Mouse (Mus musculus) layer of hippocampus, adult 8-10 months (tissue): ENCODE measurements at regions not wholly inside any gene's neighbourhood (a gene's known extent, or its start where the extent isn't known, plus 50 kb on each side); places are given as distances from the start of the nearest gene placed in this dataset.

ENCODE experiments used
- DNase-seq, 2 experiments: peaks; one replicate each; pipeline ENCODE4 v3.0.0; 2022; ENCODE audit warnings: low spot score in 2 of 2

DNA sequence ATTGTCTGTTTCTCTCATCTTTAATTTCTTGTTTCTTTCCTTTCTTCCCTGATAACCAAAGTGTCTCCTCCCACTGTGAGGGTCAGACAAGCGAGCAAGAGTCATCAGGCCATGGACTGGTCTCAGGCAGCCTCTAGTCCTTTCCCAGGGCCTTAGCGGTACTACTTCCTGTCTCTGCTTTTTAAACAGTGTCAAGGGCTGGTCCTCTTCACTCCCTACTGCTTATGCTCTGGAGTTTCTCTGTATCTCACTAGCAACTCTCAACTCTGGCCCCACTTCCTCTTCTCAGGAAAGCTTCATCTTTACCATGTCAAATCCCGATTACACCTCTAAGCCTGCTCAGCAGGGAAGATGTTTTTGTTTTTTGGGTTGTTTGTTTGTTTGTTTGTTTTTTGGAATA, 124.1 kb downstream of the Pten start:
- DNase-seq, result no peak

DNA sequence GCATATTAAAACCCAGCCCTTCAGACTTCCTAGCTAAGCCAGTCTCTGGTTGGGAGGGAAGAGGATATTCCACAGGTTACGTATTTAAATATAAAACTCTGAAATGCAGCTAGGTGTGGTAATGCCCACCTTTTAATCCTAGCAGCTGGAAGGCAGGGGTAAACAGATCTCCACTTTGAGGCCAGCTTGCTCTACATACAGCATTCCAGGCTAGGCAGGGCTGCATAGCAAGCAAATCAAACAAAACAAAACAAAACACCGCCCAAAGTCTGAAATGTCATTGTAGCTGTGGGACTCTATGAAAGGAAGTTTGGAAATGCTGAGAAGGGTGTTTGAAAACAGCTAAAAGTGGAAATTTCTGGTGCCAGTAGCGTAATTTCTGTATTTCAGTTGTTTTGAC, 127.0 kb downstream of the Pten start:
- DNase-seq, result no peak

DNA sequence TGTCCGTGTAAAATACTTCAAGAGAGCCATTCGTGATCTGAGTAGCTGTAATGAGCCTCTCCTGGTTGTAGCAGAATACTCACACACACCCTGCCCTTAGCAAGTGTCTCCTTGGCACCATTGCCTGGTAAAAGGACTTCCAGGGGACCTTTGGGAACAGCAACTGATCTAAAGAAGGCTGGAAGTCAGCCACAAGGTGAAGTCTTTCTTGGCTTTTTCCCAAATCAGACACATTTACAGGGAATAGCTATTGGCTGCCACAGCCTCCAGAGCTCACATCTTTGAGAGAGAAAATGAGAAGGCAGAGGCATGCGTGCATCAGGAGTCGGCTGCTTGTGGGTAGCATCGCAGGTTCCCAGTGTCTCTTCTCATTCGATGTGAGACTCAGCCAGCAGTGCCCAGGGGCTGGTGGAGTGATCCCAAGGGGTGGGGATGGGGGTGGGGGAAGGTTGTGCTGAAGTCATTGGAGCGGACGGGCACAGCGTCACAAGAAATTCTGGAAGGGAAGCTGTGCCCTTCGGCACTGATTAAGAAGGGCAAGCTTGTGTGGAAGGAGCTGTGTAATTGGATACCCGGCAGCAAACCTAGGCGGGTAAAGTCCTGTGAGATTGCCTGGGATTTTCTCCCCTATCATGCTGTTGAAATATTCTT, 128.3 kb downstream of the Pten start:
- DNase-seq, result no peak

DNA sequence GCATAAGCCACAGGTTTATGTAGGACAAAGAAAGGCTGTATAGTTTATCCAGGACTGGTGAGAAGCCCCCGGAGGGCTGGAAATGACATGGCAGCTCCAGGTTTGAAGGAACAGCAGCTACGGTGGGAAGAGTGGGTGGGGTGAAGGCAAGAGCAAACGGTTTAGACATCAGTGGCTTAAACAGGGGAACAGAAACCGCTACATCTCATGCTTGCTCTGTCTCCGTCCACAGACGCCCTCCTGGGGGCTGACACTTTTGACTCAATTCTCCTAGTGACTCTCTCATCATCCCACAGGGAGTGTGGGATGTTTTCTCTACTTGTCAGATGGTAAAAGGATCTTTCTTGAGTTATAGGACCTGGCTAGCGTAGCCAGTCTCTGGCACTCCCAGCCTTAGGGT, 129.9 kb downstream of the Pten start:
- no peak for DNase-seq

DNA sequence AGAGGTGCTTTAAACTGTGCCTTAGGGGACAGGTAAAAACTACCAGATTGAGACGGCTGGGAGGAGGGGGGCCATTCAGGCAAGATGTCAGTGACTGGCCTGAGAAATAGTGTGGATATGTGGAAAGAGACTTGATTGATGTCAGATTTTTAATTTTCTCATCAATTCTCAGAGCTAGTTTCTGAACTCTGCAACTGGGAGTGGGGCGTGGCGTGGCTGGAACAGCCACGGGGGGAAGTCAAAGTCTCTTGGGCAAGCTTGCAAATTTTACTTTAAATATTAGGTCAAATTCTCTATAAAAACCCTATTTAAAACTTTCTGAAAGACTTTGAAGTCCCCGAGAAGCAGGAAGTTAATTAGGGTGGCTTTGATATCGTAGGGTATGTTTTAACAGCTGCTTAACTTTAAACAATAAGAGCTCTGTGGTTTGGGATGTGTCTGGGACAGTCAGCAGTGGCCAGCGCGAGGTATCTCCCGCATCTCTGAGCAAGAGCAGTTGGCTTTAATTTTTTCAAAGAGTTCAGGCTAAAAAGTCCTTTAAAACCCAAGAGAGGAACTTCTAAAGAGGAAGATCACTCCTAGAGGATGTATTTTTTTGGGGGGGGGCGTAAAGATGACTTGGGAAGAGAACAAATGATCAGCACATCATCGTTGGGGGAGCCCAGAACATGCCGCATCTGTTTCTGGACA, 131.5 kb downstream of the Pten start:
- DNase-seq, result no peak

DNA sequence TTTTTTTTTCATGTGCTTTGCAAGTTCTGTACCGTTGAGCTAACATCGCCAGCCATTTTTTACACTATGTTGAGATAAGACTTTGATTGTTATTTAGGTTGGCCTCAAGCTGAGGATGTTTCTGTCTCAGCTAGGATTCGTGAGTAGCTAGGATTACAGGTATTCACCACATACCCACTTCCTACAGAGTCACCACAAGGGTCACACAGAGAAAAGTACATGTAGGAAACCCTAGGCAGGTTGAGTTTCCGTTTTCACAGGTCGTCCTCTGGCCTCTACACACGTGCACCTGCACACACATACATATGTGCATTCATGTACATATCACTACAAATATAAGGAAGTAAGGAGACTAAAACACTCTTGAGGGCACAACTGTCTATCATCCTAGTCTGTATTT, 133.5 kb downstream of the Pten start:
- no peak for DNase-seq

DNA sequence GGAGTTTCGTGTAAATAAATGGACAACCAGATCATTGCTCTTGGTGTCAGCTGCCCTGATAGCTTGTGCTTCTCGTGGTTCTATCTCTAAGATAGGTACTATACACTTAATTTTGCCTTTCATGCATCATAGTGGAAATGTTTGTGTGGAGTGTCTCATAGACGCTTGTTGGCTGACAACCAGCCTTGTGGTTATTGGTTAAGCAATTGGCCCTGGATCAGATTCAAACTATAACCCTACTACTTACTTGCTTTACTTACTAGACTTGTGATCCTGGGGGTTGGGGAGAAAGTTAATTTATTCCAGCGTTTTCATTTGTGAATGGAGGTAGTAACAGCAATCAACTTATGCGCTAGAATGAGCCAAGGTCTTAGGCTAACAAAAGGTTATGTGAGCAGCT, 135.2 kb downstream of the Pten start:
- no peak for DNase-seq

DNA sequence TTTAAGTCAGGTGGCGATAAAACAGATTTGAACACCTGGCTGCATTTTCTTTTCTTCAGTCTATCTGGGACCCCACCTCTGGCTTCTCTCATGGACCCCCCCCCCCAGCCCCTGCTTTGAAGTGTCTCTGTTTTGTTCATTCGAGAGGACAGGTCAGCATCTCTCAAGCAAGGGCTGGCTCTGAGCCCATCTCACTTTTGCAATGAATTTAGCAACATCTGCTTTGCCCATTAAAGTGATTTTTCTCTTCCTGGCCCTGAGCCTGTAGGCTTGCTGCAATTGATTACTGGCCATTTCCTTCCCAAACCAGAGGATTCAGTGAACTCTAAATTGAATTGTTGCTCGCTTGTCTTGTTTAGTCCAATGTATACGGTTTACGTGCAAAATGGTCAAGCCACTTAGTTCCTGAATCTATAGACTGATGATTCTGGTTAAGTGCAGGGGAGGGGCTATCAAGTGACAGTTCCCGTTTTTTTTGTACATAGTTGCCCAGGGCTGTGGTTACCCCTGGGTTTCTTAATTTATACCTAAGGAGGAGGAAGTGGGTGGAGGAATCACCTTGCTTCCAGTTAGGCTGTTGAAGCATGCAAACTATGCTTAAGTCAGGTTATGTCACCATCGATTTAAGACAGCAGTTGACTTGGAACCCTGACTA, 146.3 kb downstream of the Pten start:
- DNase-seq, result no peak

DNA sequence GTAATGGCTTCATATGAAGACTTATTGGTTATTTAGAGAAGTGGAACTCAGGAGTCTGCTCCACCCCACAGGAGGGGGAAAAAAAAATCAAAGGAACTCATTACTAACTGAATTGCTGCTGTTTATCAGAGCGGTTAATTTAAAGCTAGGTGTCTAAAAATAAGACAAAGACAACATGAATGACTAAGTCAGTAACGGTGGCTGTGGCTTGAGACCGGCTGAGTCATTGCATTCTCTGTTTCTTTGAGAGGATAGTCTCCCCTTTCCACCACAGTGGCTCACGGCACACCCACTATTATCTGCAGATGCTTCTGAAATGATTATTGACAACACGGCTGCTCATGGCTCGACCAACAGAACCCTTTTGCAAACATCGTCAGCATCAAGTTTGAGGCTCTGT, 147.2 kb downstream of the Pten start:
- DNase-seq, result no peak

DNA sequence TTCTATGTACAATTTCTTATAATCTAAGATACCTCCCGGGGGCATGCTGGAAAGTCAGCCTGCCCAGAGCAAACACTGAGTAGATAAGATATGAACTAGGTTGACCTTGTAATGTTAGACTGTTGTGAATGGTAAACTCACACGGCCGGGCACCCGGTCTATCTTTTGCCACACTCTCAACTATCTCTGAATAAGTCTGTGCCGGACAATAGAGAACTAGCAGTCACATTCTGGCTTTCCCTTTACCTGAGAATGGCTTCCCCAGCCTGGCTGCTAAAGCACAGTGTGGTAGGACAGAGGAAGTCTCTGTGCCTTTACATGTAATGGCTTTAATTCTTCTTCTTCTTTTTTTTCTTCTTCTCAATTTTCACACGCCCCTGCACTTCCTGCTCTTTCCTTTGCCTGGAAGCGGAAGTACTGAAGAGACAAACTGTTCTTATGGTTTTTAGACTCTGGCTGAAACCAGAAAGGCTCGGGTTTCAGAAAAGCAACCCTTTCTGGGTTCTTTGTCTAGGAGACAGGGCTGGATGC, 148.7 kb downstream of the Pten start:
- no peak for DNase-seq

DNA sequence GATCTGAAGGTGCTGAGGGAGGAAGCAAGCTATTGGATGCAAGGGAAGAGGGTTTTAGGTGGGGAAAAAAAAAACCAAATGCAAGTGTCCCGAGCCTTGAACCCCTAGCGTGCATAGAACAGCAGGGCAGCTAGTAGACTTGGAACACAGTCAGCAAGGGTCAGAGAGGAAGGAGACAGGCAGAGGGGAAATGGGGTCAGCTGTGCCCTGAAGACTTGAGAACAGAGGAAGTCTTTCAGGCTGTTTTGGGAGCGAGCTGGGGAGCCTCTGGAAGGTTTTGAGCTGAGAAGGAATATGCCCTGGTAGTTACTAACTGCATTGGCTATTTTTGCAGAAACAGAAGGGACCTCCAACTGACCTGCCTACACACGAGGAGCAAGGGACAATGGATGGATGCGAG, 149.5 kb downstream of the Pten start:
- no peak for DNase-seq

DNA sequence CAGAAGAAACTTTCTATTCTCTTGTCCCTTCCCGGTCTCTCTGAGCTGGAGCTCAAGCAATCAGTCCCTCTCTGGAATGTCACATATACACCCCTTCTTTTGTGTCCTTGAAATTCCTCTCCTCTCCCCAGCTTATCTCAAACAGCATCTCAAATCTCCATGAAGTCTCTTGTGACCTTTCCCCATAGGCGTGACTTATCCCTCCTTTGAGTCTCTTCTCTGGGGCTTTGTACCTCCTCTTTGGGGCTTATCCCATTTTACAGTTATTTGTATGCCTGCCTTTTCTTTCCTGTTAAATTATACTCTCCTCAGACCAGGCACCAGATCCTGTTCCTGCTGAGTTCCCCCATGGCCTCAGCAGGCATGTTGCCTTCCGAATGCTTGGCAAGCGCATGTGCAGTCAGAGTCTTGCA, 152.8 kb downstream of the Pten start:
- no peak for DNase-seq

DNA sequence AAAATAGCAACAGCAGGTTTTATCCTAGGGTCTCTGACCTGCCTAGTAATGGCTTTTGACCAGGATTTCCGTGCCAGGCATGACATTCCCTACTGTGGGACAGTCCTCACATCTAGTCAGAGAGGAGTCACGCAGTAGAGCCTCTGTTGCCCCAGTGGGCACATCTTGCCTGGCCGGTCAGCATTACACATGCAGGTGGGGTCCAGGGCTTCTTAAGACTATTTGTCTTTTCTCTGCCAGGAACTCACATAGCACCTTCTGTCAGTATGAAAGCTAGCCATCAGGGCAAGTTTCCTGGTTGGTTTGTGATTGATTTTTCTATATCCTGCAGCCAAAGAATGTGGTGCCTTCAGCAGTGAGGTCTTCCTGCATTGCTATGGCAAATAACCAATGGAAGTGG, 155.0 kb downstream of the Pten start:
- no peak for DNase-seq

DNA sequence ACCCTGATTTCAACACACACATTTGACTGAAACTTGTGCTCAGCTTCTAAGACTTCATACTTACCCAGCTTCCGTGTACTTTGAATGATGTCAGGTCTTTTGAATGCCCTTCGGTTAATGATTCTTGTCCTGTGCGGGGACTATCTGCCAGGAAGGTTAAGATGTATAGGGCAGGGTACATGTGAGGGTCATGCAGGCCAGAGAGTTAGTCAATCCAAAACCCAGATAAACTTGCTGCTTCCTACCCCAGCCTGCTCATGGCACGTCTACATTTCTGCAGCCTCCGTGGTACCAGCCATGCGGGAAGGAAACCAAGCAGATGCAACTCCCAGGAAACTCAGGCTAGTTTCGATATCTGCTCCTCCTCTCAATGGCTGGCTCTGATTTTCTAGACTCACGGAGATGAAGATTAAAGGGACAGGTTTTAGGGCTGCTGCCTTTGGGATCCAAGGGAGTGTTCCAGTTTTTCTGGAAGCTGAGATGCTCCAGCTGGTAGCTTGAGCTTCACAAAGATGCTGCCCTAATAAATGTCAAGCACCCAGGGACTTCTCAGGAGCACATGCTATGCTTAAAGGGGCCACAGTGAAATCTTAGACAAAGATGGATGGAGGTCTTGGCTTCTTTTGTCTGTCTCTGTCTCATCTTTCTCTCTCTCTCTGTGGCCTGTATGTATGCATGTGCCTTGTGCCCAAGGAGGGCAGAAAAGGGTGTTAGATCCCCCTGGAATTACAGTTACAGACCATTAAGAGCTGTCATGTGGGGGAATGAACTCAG, 159.4 kb downstream of the Pten start:
- DNase-seq, result no peak

DNA sequence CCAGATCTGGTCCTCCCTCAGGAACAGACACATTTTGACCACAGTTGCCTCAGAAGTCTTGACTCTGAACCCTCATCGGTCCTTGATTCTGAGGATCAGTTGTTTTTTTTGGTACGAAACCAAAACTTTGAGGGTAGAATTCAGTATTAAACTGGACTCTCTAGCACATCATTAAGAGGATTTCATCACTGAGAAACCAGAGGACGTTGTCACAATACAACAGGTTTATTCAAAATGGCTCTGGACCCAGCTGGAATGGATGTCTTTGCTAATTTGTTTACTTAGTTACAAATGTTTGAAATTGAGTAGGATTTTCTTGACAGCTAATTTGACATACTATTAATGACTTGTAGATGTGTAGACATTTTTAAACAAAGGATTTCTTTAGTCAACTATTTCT, 163.7 kb downstream of the Pten start:
- DNase-seq, result no peak

DNA sequence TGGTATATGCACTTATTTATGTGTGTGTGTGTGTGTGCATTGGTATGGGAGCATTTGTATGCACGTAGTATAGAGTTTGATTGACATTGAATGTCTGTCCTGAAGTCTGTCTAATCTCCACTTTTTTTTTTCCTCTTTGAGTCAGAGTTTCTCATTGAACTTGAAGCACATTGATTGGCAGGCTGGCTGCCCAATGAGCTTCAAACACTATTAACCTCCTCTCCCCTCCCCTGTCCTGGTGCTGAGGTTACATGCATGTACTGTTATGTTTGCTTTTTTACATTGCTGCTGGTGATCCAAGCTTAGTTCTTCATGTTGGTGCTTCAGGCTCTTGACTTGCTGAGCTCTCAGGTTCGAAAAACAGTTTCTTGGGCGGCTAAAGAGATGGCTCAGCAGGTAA, 166.6 kb downstream of the Pten start:
- no peak for DNase-seq

DNA sequence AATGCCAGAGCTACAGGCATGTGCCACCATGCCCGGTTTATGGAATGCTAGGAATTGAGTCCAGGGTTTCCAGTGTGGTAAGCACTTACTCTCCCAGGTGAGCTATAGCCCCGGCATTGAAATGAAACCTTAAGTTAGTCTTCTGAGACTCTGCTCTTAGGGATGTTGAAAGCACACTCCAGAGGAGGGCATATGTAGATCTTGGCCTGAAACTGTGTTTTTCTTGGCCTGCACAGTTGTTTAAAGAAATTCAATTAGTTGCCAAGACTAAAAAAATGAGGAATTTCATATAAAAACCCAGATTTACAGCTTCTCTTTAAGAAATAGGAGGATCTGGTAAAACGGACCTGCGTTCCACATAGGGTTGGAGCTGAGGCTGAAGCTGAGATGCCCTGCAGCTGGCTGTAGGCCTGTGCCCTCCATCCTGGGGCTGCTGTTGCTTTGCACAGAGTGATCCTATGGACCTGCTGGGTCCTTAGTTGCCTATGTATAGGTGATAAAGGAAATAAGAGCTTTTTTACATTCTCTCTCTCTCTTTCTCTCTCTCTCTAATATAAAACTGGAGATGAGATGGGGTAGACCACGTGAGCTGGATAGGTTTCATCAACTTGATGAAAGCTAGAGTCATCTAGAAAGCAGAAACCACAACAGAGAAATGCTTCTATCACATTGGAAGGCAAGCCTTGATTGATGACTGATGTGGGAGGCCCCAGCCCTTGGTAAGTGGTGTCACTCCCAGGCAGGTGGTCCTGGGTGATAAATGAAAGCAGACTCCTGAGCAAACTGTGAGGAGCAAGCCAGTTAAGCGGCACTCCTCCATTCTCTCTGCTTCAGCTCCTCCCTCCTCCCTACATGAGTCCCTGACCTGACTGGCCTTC, 168.6 kb downstream of the Pten start:
- DNase-seq, result no peak

DNA sequence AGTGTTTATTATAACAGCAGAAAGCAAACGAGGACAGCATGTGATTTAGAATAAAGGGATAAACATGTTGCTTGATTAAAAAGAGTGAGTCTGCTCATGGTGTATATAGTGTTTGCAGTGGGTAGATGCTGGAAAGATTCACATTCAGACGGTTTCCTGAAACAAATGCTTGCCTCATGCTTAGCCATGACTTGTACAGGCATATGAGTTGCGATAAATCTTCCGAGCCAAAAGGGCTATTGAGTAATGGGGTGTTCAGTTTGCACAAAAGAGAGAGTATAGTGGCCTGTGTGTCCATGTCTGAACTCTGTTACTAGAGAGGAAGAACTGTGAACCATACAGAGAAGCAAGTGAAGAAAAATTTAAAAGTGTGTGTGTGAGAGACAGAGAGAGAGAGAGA, 169.3 kb downstream of the Pten start:
- DNase-seq, result no peak

DNA sequence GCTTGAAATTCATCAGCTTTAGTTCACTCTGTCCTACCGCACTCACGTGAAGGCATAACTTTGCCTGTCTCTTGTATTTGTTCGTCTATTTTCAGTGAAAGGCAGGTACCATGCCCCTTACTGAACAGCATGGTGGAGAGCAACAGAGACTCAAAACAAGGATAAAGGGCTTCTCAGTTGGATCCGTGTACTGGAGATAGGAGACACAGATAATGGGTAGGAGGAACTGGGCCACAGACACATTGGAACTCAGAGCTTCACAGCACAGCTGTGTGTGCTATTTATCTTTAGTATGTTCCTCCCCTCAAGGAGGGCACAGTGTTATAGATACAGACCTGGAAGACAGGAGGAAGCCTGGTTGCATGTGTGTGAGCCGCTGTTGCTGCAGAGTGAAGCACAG, 176.4 kb downstream of the Pten start:
- no peak for DNase-seq

DNA sequence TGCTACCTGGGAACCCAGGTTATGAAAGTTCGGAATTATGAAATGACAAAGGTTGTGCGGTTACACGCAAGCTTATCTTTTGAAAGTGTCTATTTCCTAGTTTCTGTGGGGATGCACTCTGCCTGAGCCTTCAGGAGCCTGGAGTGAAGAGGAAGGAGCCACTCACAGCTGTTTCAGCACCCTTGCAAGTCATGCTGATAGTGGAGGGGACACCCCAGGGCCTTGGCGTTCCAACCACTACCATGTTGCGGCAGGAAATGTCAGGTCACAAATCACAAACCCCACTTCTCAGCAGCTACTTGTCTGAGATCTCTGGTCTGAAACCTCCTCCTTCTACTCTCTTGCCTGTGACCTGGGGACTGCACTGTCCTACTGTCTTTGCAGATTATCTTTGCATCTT, 178.3 kb downstream of the Pten start:
- no peak for DNase-seq

DNA sequence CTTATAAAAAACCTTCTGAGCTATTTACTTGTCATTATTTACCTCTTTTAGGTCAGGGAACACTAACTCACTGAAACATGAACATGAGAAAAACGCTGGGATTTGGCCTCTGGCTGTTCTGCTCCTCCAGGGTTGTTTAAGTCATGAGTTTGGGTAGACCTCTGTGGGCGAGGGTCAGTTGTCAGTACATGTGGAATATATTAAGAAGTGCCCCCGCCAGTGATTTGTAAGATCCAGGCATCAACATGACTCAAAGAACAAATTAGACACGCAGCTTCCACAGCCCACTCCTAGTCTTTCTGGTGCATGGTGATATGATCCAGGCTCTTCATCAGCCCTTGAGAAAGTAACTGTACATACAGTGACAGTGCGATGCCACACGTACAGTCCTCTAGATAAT, 180.3 kb downstream of the Pten start:
- DNase-seq, result no peak
